Mouse (Mus musculus) forebrain, postnatal 0 days (tissue): ENCODE data around the gene Zmynd15. TPM values are rescaled to one million over a fixed set of nuclear protein-coding genes. Genes with fewer than 3 reads are reported as not detected.

Experiments
- ATAC-seq: fragments of 200-750 bp; cut with Nextera tagmentation; 2 replicates; pipeline ENCODE4 v1.8.0; 2017; ENCODE audit warnings: mild to moderate bottlenecking, moderate library complexity
- DNase-seq: peaks from one replicate; pipeline ENCODE4 v3.0.0-alpha.2; 2015
- H3K27ac ChIP-seq: fragments of 300-500 bp; sonication (generic); 2 replicates; pipeline ENCODE4 v1.5.1; 2014; ENCODE audit warnings: low read depth, mild to moderate bottlenecking, antibody characterized with exemption, low read length, moderate library complexity, mixed read lengths
- H3K27me3 ChIP-seq: fragments of 300-500 bp; sonication (generic); 2 replicates; pipeline ENCODE4 v1.6.1; 2014; ENCODE audit warnings: mild to moderate bottlenecking, low read length, mixed read lengths; ENCODE audit not compliant: insufficient read depth
- H3K36me3 ChIP-seq: fragments of 300-500 bp; sonication (generic); 2 replicates; pipeline ENCODE4 v1.6.1; 2014; ENCODE audit warnings: mild to moderate bottlenecking, moderate library complexity; ENCODE audit not compliant: insufficient read depth
- H3K4me1 ChIP-seq: fragments of 300-500 bp; sonication (generic); 2 replicates; pipeline ENCODE4 v1.6.1; 2014; ENCODE audit warnings: antibody characterized with exemption; ENCODE audit not compliant: insufficient read depth
- H3K4me2 ChIP-seq: fragments of 300-500 bp; sonication (generic); 2 replicates; pipeline ENCODE4 v1.6.1; 2014; ENCODE audit warnings: low read depth, mild to moderate bottlenecking, moderate library complexity
- H3K4me3 ChIP-seq: fragments of 300-500 bp; sonication (generic); 2 replicates; pipeline ENCODE4 v1.5.1; 2014; ENCODE audit warnings: low read depth, low read length, mixed read lengths
- H3K9ac ChIP-seq: fragments of 300-500 bp; sonication (generic); 2 replicates; pipeline ENCODE4 v1.6.1; 2014; ENCODE audit warnings: mild to moderate bottlenecking
- H3K9me3 ChIP-seq: fragments of 300-500 bp; sonication (generic); 2 replicates; pipeline ENCODE4 v1.6.1; 2016; ENCODE audit warnings: low read length
- CTCF ChIP-seq: sonication (generic); IDR thresholded peaks from 2 replicates; pipeline ENCODE4 v1.5.1; 2016; ENCODE audit warnings: antibody characterized with exemption, control low read depth, low read depth
- WGBS: fragments of 180-500 bp; shearing (Covaris S2); extraction: QIAGEN DNeasy Blood & Tissue Kit; methylation state at CpG from one replicate; pipeline ENCODE4 v1.1.7; 2014; 5-methylcytosine and 5-hydroxymethylcytosine counted together
- polyA plus RNA-seq: library from polyadenylated mRNA; unstranded; fragments of >200 nt; fragmentation: Nextera tagmentation; extraction: Ambion mirVana; gene quantifications from 2 replicates; pipeline ENCODE4 v1.2.1, GENCODE M21; 2015
- total RNA-seq: library from RNA; depleted of rRNA; stranded (reverse); fragments of >200 nt; gene quantifications from 2 replicates; pipeline ENCODE4 v1.2.3, GENCODE M21; 2014

Zmynd15 gene
- total and polyA plus RNA-seq, 2 experiments from 2014 or later = 0.84 to 1.1 TPM

GRCm38 (mm10) chr11:70487816-70488215 lies 28.6 kb downstream of the Zmynd15 start:
- Histone ChIP-seq H3K4me2 (no peak overlapping the region), H3K4me3 (no peak overlapping the region), H3K27me3 (no peaks in the 10 kb centered on the region), H3K27ac (no peak overlapping the region), H3K36me3 (no peaks in the 10 kb centered on the region), H3K9me3 (no peaks in the 10 kb centered on the region), H3K9ac (no peak overlapping the region), H3K4me1 (no peaks in the 10 kb centered on the region)
- WGBS = 42% methylated on average over 4 of the region's 4 CpGs
- no peak for TF ChIP-seq CTCF
- ATAC-seq (no peak), DNase-seq (no peak)

DNA sequence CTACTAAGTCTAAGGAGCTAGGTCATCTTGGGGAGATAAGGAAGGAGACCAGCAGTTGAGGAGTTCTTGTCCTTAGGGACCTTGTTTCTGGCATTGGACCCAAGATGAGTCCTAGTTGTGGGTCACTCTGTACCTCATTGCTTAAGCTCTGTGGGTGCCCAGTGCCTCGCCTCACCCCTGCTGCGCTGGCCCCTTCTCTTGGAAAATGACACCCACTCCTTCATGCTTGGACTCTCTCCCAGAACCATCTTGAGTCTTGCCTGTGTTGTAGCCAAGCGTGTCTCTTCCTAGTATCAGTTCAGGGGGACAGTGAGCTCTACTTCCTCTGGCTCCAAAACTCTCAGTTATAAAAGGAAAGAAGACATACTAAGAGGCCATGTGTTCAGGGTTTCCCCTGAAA lies 29.9 kb downstream of the Zmynd15 start:
- H3K4me3 ChIP-seq = no peak overlapping the region
- ATAC-seq (no peak), DNase-seq (no peak)
- H3K4me2 ChIP-seq = no peak overlapping the region
- no peak for TF ChIP-seq CTCF
- no peaks in the 10 kb centered on the region for H3K36me3 ChIP-seq
- no peaks in the 10 kb centered on the region for H3K27me3 ChIP-seq
- H3K9ac ChIP-seq = no peak overlapping the region
- 92% methylated on average over 3 of the region's 3 CpGs for WGBS
- no peaks in the 10 kb centered on the region for H3K9me3 ChIP-seq
- no peak overlapping the region for H3K27ac ChIP-seq
- H3K4me1 ChIP-seq = no peaks in the 10 kb centered on the region

DNA sequence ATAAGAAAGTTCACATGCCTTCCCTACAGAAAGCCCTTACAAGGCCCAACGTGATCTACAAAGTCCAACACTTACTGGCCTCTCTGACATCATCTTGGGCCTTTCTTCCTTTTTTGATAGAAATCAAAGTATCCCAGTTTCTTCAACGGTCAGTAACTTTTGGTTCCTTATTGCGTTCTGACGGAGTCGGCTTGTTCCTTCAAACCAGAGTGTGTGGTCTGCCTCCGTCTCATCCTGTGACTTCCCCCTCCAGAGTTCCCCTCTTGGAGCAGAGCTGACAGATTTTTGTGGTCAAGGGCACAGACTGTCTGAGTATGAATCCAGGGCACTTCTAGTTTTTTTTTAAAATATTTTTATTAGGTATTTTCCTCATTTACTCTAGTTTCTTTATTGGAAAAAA lies 30.5 kb downstream of the Zmynd15 start:
- no peak overlapping the region for H3K4me2 ChIP-seq
- DNase-seq (no peak), ATAC-seq (no peak)
- H3K27me3 ChIP-seq = no peaks in the 10 kb centered on the region
- H3K36me3 ChIP-seq = no peaks in the 10 kb centered on the region
- TF ChIP-seq CTCF = no peak
- 87% methylated on average over 6 of the region's 6 CpGs for WGBS
- H3K9ac ChIP-seq = no peak overlapping the region
- H3K27ac ChIP-seq = no peak overlapping the region
- H3K4me3 ChIP-seq = no peak overlapping the region
- no peaks in the 10 kb centered on the region for H3K4me1 ChIP-seq
- no peaks in the 10 kb centered on the region for H3K9me3 ChIP-seq

DNA sequence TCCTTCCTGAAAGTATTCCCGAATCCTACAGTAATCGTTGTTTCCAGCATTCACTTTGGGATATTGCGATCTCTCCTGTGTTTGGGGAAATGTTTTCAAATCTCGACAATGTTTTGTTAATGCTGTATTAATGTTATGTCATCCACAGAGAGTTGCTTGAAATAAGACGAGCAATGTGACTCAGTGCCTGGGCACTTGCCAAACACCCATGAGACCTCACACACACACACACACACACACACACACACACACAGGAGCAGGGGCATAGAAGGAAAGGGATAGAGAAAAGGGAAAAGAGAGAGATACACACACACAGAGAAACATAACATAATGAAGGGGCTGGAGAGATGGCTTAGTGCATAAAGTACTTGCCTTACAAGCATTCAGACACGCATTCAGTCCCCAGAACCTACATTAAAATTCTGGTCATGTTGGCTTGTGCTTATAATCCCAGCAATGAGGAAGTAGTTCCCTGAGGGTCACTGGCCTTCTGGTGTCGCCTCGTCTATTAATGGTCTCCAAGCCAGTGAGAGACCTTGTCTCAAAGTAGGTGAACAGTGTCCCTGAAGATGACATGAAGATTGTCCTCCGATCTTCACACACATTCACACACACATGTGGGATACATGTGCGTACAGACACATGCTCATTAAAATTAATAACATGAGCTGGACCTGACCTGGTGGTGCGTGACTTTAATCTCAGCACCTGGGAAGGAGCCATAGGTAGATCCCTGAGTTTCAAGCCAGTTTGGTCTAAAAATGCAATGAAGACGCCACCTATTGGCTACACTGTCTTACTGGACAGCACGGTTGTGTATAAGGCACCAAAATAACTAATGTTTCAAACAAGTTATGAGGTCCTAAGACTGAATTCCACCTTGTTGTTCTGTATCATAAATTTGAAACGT lies 40.6 kb downstream of the Zmynd15 start:
- no peaks in the 10 kb centered on the region; the same call in 1 of the 2 replicates for H3K27me3 ChIP-seq
- H3K9me3 ChIP-seq = no peaks in the 10 kb centered on the region
- no peak overlapping the region for H3K27ac ChIP-seq
- DNase-seq (no peak), ATAC-seq (no peak)
- no peak overlapping the region for H3K4me3 ChIP-seq
- 66% methylated on average over 14 of the region's 14 CpGs for WGBS
- no peak overlapping the region for H3K4me2 ChIP-seq
- TF ChIP-seq CTCF = peak; percentile 23; the same call in 1 of the 2 replicates
- H3K4me1 ChIP-seq = no peaks in the 10 kb centered on the region
- no peak overlapping the region for H3K9ac ChIP-seq
- no peaks in the 10 kb centered on the region for H3K36me3 ChIP-seq

DNA sequence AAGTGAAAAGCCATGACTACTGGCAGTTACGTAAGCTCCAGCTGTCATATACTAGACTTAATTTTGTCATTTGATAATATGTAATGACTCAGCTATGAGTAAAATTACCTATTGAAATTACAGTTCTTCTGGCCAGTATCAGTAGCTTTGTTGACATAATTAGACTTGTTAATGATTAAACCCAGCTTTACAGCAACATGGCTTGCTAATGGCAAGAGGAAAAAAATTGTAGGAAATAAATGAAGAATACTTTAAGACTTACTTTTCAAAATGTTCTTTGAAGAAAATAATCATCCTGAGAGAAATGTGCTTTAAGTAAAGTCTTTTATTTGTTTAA lies 41.2 kb downstream of the Zmynd15 start:
- Histone ChIP-seq H3K4me3 (no peak overlapping the region), H3K4me1 (no peaks in the 10 kb centered on the region), H3K27ac (no peak overlapping the region), H3K36me3 (no peaks in the 10 kb centered on the region), H3K4me2 (no peak overlapping the region), H3K9me3 (no peaks in the 10 kb centered on the region), H3K9ac (no peak overlapping the region), H3K27me3 (no peaks in the 10 kb centered on the region; the same call in 1 of the 2 replicates)
- 94% methylated on average over 1 of the region's 1 CpGs for WGBS
- TF ChIP-seq CTCF = no peak
- ATAC-seq (no peak), DNase-seq (no peak)

- Histone ChIP-seq H3K27ac (no peak overlapping the region), H3K27me3 (no peaks in the 10 kb centered on the region), H3K4me1 (no peaks in the 10 kb centered on the region), H3K9me3 (no peaks in the 10 kb centered on the region), H3K9ac (no peak overlapping the region), H3K36me3 (no peaks in the 10 kb centered on the region), H3K4me3 (no peak overlapping the region), H3K4me2 (no peak overlapping the region)
- no peak for TF ChIP-seq CTCF
- DNase-seq = no peak
- 72% methylated on average over 3 of the region's 3 CpGs for WGBS
- no peak for ATAC-seq
Measured at GRCm38 (mm10) chr11:70502018-70502417, 42.8 kb downstream of the Zmynd15 start.

GRCm38 (mm10) chr11:70504970-70505369 lies 45.7 kb downstream of the Zmynd15 start, which contains the start of gene Tm4sf5:
TSS of gene Tm4sf5 (plus strand) at chr11:70505244.
- Histone ChIP-seq H3K27ac (no peak within 1 kb of the TSS), H3K9me3 (no peaks in the 10 kb centered on the region), H3K9ac (no peak within 1 kb of the TSS), H3K4me1 (no peaks in the 10 kb centered on the region), H3K4me3 (no peak within 1 kb of the TSS), H3K4me2 (no peak within 1 kb of the TSS), H3K36me3 (no peaks in the 10 kb centered on the region), H3K27me3 (no peaks in the 10 kb centered on the region)
- DNase-seq (no peak), ATAC-seq (no peak)
- no peak for TF ChIP-seq CTCF
- 83% methylated on average over 9 of the region's 9 CpGs for WGBS
